Mouse (Mus musculus): ENCODE results near the gene Insl5. TPM values are rescaled to one million over a fixed set of nuclear protein-coding genes. Genes with fewer than 3 reads are reported as not detected.

Gene Insl5
- total RNA-seq, 2 experiments from 2014 or later: 1.3 to 1.4 TPM

Other genes starting within 250 kb of the Insl5 start
- under 1 TPM; 0.18 to 0.41 TPM for gene Tctex1d1, start 48.2 kb downstream of the Insl5 start, total RNA-seq (2021)
- gene Mier1, start 87.5 kb upstream of the Insl5 start, total RNA-seq (2021): 10 to 100 TPM; 39.1 to 42.7 TPM
- gene Wdr78, start 87.7 kb upstream of the Insl5 start, total RNA-seq (2021): 10 to 100 TPM; 13.0 to 16.5 TPM
- 10 to 100 TPM; 12.1 to 13.5 TPM for gene Slc35d1, start 188.3 kb upstream of the Insl5 start, total RNA-seq (2021)